Mouse (Mus musculus): Measurements from ENCODE around the gene Hoxd9. TPM values are rescaled to one million over a fixed set of nuclear protein-coding genes. Genes with fewer than 3 reads are reported as not detected.

The Hoxd9 gene
- polyA plus RNA-seq, 1 experiment from 2014 or later = 0.11 TPM

DNA sequence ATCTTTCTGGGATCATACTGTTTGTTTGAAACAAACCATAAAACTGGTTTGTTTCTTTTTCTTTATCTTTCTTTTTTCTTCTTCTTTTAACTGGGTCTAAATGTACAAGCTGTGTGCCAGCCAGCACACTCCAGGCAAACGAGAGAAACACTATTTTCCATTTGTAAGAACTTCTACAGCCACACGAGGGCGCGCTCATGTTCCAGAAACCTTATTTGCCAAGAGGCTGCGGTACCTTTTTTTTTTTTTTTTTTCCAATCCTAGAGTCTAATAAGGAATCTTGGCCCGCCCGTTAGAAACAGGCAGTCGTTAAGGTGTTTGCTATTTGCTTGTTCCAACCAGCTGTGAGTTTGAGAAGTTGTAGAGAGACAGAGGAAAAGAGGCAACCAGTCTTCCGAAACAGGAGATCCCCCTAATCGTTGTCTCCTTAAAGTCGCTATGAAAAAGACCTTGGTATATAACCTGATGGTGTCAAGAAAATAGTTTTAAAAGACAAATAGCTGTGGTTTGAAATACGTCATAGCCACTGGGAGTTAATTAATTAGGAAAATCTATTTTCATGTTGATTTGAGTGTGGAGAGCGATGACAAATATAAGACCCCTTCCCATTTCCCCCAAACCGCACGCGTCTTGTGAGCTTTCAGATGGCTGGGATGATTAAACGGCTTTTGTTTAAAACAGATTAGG is 11.1 kb upstream of the Hoxd9 start:
- H3K9me3 ChIP-seq (ENCODE audit: control insufficient read depth, low read length) = no peaks in the 10 kb centered on the region
- H3K9ac ChIP-seq (ENCODE audit: low read depth, low read length) = no peak overlapping the region
- ATAC-seq (ENCODE audit: low FRiP score) = no peak
- H3K4me2 ChIP-seq (replicated peaks; ENCODE audit: low read depth, low read length) = no peak overlapping the region
- DNase-seq (ENCODE audit: low spot score) = peak; percentile 86
- peaks cover 8% of the 10 kb centered on the region for H3K4me1 ChIP-seq (replicated peaks; ENCODE audit: control insufficient read depth, insufficient read depth, low read length)
- H3K27me3 ChIP-seq (ENCODE audit: control insufficient read depth, insufficient read depth, low read length) = peaks cover 86% of the 10 kb centered on the region
- H3K4me3 ChIP-seq (ENCODE audit: low read depth, low read length) = no peak overlapping the region
- no peak overlapping the region for H3K27ac ChIP-seq (ENCODE audit: low read depth, low read length)
- 4% methylated on average over 17 of the region's 17 CpGs for WGBS
- H3K36me3 ChIP-seq (ENCODE audit: control insufficient read depth, insufficient read depth, low read length) = no peaks in the 10 kb centered on the region

DNA sequence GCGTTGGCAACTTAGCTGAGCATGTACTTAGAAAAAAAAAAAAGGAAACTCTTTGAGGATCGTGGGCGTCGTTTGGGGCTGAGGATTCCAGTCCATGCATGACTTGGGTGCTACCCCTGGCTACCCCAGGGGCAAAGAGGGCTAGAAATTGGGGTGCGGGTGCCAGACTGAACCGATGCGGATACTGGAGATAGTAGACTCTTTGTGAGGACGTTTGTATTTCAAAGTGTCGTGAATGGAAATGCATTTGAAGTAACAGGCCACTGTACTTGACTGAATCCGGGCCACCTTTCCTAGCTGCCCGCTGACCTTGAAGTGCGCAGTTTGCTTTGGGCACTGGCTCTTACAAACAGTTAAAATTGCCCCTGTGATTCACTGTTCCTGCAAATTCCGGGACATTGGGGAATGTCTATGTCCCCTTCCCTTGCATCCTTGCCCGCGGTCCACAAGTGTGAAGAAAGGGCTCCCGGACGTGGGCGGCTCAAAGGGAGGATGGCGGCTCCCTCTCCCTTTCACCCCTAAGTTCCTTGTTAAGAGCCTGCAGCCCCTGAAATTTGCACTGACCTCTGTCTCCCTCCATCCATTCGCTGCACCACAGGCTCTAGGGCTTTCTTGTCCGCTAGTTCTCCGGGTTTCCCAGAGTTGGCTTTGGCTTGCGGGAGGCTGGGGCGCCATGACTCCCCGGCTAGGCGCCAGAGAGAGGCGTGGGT is 10.4 kb upstream of the Hoxd9 start:
- Histone ChIP-seq H3K9ac (ENCODE audit: low read depth, low read length) (no peak overlapping the region), H3K4me1 (replicated peaks; ENCODE audit: control insufficient read depth, insufficient read depth, low read length) (peaks cover 11% of the 10 kb centered on the region), H3K36me3 (ENCODE audit: control insufficient read depth, insufficient read depth, low read length) (no peaks in the 10 kb centered on the region), H3K4me2 (replicated peaks; ENCODE audit: low read depth, low read length) (no peak overlapping the region), H3K27ac (ENCODE audit: low read depth, low read length) (no peak overlapping the region), H3K4me3 (ENCODE audit: low read depth, low read length) (no peak overlapping the region), H3K9me3 (ENCODE audit: control insufficient read depth, low read length) (no peaks in the 10 kb centered on the region), H3K27me3 (ENCODE audit: control insufficient read depth, insufficient read depth, low read length) (peaks cover 86% of the 10 kb centered on the region)
- DNase-seq (ENCODE audit: low spot score) (no peak), ATAC-seq (ENCODE audit: low FRiP score) (no peak)
- WGBS = 1% methylated on average over 27 of the region's 27 CpGs

DNA sequence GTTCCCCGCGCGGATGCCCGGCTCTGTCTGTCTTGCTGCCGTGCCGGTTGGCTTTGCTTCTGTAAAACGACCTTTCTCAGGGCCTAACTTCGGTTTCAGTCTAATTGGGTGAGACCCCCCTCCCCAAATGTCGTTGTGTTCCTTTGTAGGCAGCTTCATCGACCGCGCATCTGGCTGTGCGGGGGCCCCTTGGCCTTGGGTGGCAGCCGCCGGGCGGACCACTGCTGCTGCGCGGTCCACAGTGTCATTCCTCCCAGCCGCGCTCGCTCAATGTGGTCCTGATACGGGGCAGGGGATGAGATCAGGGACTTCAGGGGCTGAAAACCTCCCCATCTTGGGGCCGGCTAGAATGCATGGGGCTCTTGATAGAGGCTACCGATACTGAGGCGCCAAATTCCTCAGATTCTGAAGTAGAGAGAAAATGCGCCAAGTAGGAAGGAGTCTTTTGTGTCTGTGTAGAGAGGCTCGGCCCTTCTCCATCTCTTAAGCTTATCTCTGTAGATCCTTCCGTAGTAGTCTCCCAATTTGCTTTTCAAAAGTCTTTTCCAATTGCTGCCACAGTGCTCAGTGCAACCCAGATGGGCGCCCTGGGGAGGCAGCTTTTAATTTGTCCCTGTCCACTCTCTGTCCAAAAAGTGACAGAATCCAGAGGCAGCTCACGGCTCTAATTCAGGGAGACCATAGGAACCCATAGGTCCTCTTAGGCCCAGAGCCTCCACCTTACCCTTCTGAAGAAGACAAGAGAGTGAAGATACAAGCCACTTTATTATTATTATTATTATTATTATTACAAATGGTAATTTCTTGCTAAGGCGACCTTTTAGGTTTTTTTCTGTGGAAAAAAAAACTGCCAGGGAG is 9.6 kb upstream of the Hoxd9 start:
- under 1% methylated on average over 31 of the region's 31 CpGs for WGBS
- no peak overlapping the region for H3K9ac ChIP-seq (ENCODE audit: low read depth, low read length)

DNA sequence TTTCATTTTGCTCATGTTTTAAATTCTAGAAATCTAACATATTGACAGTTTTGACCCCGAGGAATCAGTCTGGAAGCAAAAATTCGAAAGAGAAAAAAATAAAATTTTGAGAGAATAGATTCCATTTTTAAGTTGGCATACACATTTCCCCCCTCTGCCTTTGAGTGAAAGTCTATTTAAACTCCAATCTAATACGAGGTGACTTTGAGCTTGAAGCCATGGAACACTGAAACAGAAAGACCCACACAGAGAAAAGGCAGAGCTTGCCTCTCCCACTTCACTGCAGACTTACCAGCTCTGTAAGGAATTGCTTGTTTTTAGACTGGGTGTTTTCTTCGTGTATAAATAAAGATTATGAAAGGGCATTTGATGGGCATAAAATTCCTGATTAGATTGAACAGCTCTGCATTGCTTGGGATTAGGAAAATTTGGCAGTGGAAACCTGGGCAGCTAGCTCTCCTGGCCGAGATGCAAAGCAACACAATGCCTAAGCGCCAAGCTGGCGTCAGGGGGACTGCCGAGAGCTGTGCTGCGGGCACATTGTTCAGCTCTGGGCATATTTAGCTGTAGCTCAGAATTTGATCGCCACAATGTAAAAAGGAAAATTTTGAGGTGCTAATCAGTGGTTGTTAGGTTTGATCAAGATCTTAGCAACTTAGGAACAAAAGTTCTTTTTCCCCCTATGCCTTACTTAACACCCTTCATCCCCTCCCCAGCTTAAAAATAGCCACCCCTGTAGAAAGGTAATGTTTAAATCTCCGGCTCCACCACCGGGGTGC is 8.5 kb upstream of the Hoxd9 start:
- H3K4me1 ChIP-seq (replicated peaks; ENCODE audit: control insufficient read depth, insufficient read depth, low read length) = 0 out of 2 replicates have a peak, but pooled peaks cover 4% of the 10 kb centered on the region
- no peak for ATAC-seq (ENCODE audit: low FRiP score)
- 3% methylated on average over 12 of the region's 12 CpGs for WGBS
- peaks cover 86% of the 10 kb centered on the region for H3K27me3 ChIP-seq (ENCODE audit: control insufficient read depth, insufficient read depth, low read length)
- DNase-seq (ENCODE audit: low spot score) = no peak
- no peak overlapping the region for H3K9ac ChIP-seq (ENCODE audit: low read depth, low read length)
- H3K4me2 ChIP-seq (replicated peaks; ENCODE audit: low read depth, low read length) = no peak overlapping the region
- no peak overlapping the region for H3K4me3 ChIP-seq (ENCODE audit: low read depth, low read length)
- H3K27ac ChIP-seq (ENCODE audit: low read depth, low read length) = no peak overlapping the region
- no peaks in the 10 kb centered on the region for H3K9me3 ChIP-seq (ENCODE audit: control insufficient read depth, low read length)
- no peaks in the 10 kb centered on the region for H3K36me3 ChIP-seq (ENCODE audit: control insufficient read depth, insufficient read depth, low read length)

More for the DNA sequence above, 9.6 kb upstream of the Hoxd9 start:
- Histone ChIP-seq H3K27ac (ENCODE audit: low read depth, low read length) (no peak overlapping the region), H3K27me3 (ENCODE audit: control insufficient read depth, insufficient read depth, low read length) (peaks cover 86% of the 10 kb centered on the region), H3K4me2 (replicated peaks; ENCODE audit: low read depth, low read length) (no peak overlapping the region), H3K36me3 (ENCODE audit: control insufficient read depth, insufficient read depth, low read length) (no peaks in the 10 kb centered on the region), H3K4me3 (ENCODE audit: low read depth, low read length) (no peak overlapping the region), H3K9me3 (ENCODE audit: control insufficient read depth, low read length) (no peaks in the 10 kb centered on the region), H3K4me1 (replicated peaks; ENCODE audit: control insufficient read depth, insufficient read depth, low read length) (peaks cover 6% of the 10 kb centered on the region)
- DNase-seq (ENCODE audit: low spot score) = no peak
- no peak for ATAC-seq (ENCODE audit: low FRiP score)

DNA sequence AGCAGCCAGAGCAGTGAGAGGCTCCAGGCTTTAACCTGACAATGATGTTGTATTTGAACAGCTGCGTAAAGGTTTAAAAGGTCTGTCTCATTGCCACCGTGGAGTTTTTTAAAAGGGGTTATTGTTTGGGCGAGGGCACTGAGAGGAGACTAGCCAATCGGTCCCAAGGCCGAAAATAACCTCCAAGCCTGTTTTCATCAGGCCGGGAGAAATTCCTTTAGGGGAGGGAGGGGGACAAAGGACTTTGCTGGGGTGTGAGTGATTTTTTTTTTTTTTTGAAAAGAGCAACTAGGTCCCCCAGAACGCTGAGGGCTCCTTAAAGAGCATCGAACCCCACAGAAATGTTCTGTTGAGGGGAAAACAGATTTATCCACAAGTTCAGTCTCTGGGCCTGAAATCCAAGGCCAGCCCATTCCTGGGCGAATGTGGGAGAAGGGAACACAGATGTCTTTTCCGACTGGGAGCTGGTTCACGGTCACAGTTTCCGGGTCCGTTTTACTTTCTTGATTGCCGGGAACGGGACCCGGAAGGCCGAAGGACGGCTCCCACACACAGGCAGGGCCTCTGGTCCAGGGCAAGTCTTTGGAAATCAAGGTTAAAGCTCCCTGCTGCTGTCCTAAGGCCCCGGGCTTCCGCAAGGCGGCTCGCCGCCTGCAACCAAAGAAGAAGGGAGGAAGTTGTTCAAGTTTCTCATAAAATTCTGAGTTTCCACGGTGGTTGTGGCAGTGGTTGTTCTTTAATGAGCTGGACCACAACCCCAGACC is 7.8 kb upstream of the Hoxd9 start:
- no peak for ATAC-seq (ENCODE audit: low FRiP score)
- no peaks in the 10 kb centered on the region for H3K9me3 ChIP-seq (ENCODE audit: control insufficient read depth, low read length)
- under 1% methylated on average over 24 of the region's 24 CpGs for WGBS
- no peak overlapping the region for H3K4me3 ChIP-seq (ENCODE audit: low read depth, low read length)
- DNase-seq (ENCODE audit: low spot score) = no peak
- H3K4me1 ChIP-seq (replicated peaks; ENCODE audit: control insufficient read depth, insufficient read depth, low read length) = 0 out of 2 replicates have a peak, but pooled peaks cover 4% of the 10 kb centered on the region
- no peak overlapping the region for H3K9ac ChIP-seq (ENCODE audit: low read depth, low read length)
- H3K27ac ChIP-seq (ENCODE audit: low read depth, low read length) = no peak overlapping the region
- no peak overlapping the region for H3K4me2 ChIP-seq (replicated peaks; ENCODE audit: low read depth, low read length)
- H3K27me3 ChIP-seq (ENCODE audit: control insufficient read depth, insufficient read depth, low read length) = peaks cover 86% of the 10 kb centered on the region
- no peaks in the 10 kb centered on the region for H3K36me3 ChIP-seq (ENCODE audit: control insufficient read depth, insufficient read depth, low read length)

DNA sequence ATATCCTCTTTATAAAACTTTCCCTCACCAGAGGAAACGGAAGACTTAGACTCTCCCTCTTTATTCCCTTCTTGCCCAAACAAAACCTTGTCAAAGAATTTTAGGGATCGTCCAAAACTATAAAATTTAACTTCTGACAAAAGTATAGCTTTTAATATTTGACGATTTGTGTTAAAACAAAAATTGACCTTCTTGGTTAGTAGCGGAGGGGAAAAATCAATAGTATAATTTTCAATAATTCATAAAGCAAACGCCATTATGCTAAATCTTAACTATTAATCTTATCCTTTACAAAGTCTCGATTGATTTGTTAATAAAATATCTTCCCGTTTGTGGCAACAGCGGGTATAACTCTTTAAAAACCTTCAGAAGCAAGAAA is 7.2 kb upstream of the Hoxd9 start:
- no peak overlapping the region for H3K9ac ChIP-seq (ENCODE audit: low read depth, low read length)
- H3K4me1 ChIP-seq (replicated peaks; ENCODE audit: control insufficient read depth, insufficient read depth, low read length) = 0 out of 2 replicates have a peak, but pooled peaks cover 4% of the 10 kb centered on the region
- H3K9me3 ChIP-seq (ENCODE audit: control insufficient read depth, low read length) = no peaks in the 10 kb centered on the region
- ATAC-seq (ENCODE audit: low FRiP score) (no peak), DNase-seq (ENCODE audit: low spot score) (no peak)
- 8% methylated on average over 8 of the region's 8 CpGs for WGBS
- H3K27ac ChIP-seq (ENCODE audit: low read depth, low read length) = no peak overlapping the region
- no peaks in the 10 kb centered on the region for H3K36me3 ChIP-seq (ENCODE audit: control insufficient read depth, insufficient read depth, low read length)
- H3K4me3 ChIP-seq (ENCODE audit: low read depth, low read length) = no peak overlapping the region
- peaks cover 86% of the 10 kb centered on the region for H3K27me3 ChIP-seq (ENCODE audit: control insufficient read depth, insufficient read depth, low read length)
- H3K4me2 ChIP-seq (replicated peaks; ENCODE audit: low read depth, low read length) = no peak overlapping the region

DNA sequence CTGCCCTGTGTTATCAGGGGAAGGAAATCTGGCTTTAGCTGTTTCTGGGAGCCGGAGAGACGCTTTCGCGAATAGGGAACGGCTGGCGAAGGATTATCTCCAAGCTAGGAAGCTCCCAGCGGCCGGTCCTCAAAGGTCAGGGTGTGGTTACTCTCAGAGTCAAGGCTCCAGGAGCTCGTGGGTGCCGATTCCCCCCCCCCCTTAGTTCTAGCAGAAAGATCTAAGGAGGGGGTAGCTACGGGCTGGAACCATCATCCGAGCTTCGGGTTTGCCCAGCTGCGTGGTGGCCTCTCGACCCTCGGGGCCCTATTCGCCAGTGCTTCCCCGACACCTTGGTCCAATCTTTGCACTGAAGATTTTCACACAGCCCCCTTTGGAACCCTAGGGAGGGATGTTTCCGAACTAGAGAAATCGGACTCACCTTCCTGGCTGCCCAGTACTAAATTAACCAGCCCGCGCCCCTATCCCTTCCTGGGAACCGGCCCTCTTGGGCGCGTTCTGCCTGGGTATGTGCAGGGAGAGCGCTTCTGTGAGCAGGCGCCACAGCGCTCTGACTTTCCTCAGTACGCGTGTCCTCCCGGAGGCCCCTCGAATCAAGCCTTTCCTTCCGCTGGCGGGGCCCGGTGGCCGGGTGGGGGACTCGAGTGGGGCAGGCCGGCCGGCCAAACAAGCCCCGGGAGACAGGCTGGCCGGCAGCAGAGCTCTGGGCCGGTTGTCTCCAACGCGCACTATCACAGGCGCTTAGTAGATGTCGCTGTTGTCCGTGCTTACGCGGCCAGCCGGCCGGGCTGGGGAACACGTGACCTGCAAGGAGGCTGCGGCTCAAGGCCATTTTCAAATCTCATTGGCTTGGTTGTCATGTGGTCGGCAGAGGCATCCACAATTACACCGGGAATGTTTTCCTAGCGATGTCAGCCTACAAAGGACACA is 6.2 kb upstream of the Hoxd9 start, which contains the start of gene Hoxd10:
TSS of gene Hoxd10 (plus strand) at position 903 of the 930 bp plus-strand sequence.
- Histone ChIP-seq H3K9ac (ENCODE audit: low read depth, low read length) (no peak within 1 kb of the TSS), H3K4me2 (replicated peaks; ENCODE audit: low read depth, low read length) (no peak within 1 kb of the TSS)

More for the DNA sequence above, 6.2 kb upstream of the Hoxd9 start, which contains the start of gene Hoxd10:
- peak; percentile 80 for DNase-seq (ENCODE audit: low spot score)
- Histone ChIP-seq H3K4me3 (ENCODE audit: low read depth, low read length) (no peak within 1 kb of the TSS), H3K27ac (ENCODE audit: low read depth, low read length) (no peak within 1 kb of the TSS), H3K9me3 (ENCODE audit: control insufficient read depth, low read length) (no peaks in the 10 kb centered on the region), H3K27me3 (ENCODE audit: control insufficient read depth, insufficient read depth, low read length) (peaks cover 91% of the 10 kb centered on the region), H3K36me3 (ENCODE audit: control insufficient read depth, insufficient read depth, low read length) (no peaks in the 10 kb centered on the region), H3K4me1 (replicated peaks; ENCODE audit: control insufficient read depth, insufficient read depth, low read length) (0 out of 2 replicates have a peak, but pooled peaks cover 4% of the 10 kb centered on the region)
- 1% methylated on average over 56 of the region's 56 CpGs for WGBS
- ATAC-seq (ENCODE audit: low FRiP score) = peak; percentile 81
